Mouse (Mus musculus) testis, adult 2 months (tissue): ENCODE results near the gene Rpap3. TPM values are rescaled to one million over a fixed set of nuclear protein-coding genes. Genes with fewer than 3 reads are reported as not detected.
A peak's percentile ranks its signal among the peaks of the same experiment; 100 is the strongest.
"Not testable (repeated sequence)": the region's sequence is repeated elsewhere in the genome, so short reads cannot be mapped to it uniquely, and the experiment has no call there.

Source experiments
- H3K27ac ChIP-seq: fragments of 200-500 bp; 2 replicates; pipeline ENCODE4 v1.5.1; 2012; ENCODE audit warnings: low read depth, low read length; ENCODE audit not compliant: control insufficient read depth, insufficient read depth
- H3K27me3 ChIP-seq: fragments of 200-500 bp; 2 replicates; pipeline ENCODE4 v1.6.1; 2012; ENCODE audit warnings: mild to moderate bottlenecking, low read length, moderate library complexity; ENCODE audit not compliant: control insufficient read depth, insufficient read depth
- H3K36me3 ChIP-seq: fragments of 200-500 bp; 2 replicates; pipeline ENCODE4 v1.6.1; 2012; ENCODE audit warnings: mild to moderate bottlenecking, low read length; ENCODE audit not compliant: control insufficient read depth, insufficient read depth
- H3K4me1 ChIP-seq: fragments of 200-500 bp; 2 replicates; pipeline ENCODE4 v1.6.1; 2012; ENCODE audit warnings: low read length; ENCODE audit not compliant: control insufficient read depth, insufficient read depth
- H3K4me3 ChIP-seq: fragments of 200-500 bp; 2 replicates; pipeline ENCODE4 v1.5.1; 2012; ENCODE audit warnings: low read depth, mild to moderate bottlenecking, low read length, moderate library complexity, mixed read lengths; ENCODE audit not compliant: control insufficient read depth
- CTCF ChIP-seq: fragments of 200-500 bp; IDR thresholded peaks from 2 replicates; pipeline ENCODE4 v1.5.1; 2012; ENCODE audit warnings: low read depth, mild to moderate bottlenecking, inconsistent platforms, low read length, moderate library complexity; ENCODE audit not compliant: control insufficient read depth, insufficient read depth, insufficient replicate concordance
- POLR2A ChIP-seq: fragments of 200-500 bp; IDR thresholded peaks from 2 replicates; pipeline ENCODE4 v1.6.1; 2012; ENCODE audit warnings: low read depth, mild to moderate bottlenecking, inconsistent platforms, low read length, moderate library complexity; ENCODE audit not compliant: control insufficient read depth
- polyA plus RNA-seq: library from polyadenylated mRNA; depleted of rRNA; stranded (reverse); fragments of >200 nt; gene quantifications from 2 replicates; pipeline ENCODE4 v1.2.3, GENCODE M21; 2012

The Rpap3 gene
- polyA plus RNA-seq, 1 experiment = 3.7 TPM

DNA sequence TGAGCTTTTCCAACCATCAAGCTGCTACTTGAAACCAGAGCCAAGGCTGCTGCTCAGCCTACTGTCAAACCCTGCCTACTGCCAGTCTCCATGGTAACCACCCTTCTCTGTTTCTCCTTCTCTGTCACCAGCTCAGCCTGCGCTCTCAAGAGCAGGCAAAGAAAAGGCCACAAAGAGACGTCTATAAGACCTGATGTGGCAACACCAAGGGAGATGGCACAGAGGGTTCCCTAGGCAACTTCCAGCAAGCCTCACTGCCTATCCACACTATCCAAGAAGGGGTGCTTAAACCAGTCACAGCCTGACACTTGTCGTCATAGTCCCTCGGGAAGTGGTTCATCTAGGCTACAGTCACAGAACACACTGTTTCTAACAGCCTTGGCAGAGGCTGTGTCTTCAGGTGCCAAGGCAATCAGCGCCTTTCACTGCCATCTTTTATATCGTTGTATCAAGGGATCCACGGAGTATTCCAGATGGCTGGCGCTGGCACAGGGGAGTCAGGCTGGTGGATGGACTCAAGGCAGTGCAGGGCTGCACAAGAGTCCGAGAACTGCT lies 33.3 kb downstream of the Rpap3 start:
- no peak for TF ChIP-seq CTCF
- no peak for TF ChIP-seq POLR2A
- Histone ChIP-seq H3K27me3 (no peaks in the 10 kb centered on the region), H3K27ac (no peak overlapping the region), H3K4me1 (no peaks in the 10 kb centered on the region), H3K4me3 (no peak overlapping the region), H3K36me3 (peaks cover 1% of the 10 kb centered on the region; the same call in 1 of the 2 replicates)

GRCm38 (mm10) chr15:97670554-97670953 lies 35.1 kb downstream of the Rpap3 start:
- Histone ChIP-seq H3K27me3 (no peaks in the 10 kb centered on the region), H3K4me3 (no peak overlapping the region), H3K27ac (no peak overlapping the region), H3K4me1 (peaks cover 5% of the 10 kb centered on the region), H3K36me3 (no peaks in the 10 kb centered on the region)
- TF ChIP-seq POLR2A = no peak
- TF ChIP-seq CTCF = no peak

DNA sequence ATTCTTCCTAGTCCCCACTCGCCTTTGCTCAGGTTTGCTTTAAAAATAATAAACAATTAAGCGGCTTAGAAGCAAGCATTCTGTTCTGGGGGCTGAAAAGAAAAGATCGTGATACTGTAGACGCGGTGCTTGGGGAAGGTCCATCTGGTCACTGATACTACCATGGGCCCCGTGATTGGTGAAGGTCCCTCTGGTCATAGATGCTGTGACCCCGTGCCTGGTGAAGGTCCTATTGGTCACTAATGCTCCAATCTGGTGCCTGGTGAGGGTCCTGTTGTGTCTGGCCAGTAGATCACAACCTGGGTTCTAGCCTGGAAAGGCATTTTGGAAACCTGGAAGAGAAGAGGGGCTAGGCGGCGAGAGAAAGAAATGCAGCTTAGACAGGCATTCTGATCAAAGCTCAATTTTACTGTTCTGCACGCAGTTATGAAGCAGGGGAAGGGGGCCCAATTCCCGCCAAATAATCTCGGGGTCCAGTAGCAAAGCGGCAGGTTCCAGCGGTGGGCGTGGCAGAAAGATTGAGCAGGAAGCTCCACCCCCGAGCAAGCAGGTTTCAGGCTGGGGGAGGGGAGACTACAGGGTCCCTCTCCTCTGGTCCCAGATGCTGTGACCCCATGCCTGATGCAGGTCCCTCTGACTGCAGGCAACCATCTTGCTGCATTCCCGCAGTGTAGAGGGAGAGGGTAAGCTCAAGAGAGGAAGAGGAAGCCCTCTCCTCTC lies 37.3 kb downstream of the Rpap3 start:
- H3K36me3 ChIP-seq, H3K27me3 ChIP-seq, H3K4me1 ChIP-seq, H3K4me3 ChIP-seq, H3K27ac ChIP-seq: not testable (repeated sequence)

DNA sequence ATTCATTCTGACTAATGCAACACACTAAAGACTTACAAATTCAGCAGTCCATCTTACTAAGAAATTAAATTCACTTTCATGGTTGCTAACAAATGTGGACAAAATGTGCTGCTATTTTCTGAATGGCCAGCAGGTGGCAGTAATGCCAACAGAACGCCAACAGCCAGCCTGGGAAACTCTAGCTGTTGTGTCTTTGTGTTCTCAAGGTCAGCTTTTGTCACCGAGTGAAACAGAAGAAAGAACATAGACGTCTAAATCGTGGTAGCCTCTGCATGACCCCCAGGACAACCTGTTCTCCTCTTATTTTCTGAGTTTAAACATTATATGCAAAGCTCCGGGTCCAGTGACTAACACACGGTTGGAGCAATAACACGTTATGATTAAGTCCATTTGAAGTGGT lies 38.2 kb downstream of the Rpap3 start:
- no peaks in the 10 kb centered on the region for H3K36me3 ChIP-seq
- H3K27ac ChIP-seq = no peak overlapping the region
- H3K4me3 ChIP-seq = no peak overlapping the region
- TF ChIP-seq POLR2A (no peak), CTCF (peak; percentile 77; the same call in 1 of the 2 replicates)
- no peaks in the 10 kb centered on the region for H3K27me3 ChIP-seq
- H3K4me1 ChIP-seq = peaks cover 5% of the 10 kb centered on the region

DNA sequence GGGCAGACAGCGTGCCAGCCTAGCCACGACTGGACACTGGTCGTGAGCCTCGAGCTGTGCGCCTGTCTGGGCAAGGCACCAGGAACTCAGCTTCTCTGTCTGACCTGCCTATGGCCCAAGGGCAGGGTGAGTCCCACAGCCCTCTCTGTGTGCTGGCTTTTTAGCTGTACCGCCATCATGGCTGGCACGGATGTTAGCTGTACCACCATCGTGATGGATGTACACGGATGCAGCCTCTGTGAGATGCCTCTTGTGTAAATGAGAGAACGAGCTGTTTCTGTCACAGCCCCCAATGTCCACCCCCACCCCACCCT lies 39.2 kb downstream of the Rpap3 start:
- Histone ChIP-seq H3K4me3 (no peak overlapping the region), H3K36me3 (no peaks in the 10 kb centered on the region), H3K27me3 (no peaks in the 10 kb centered on the region), H3K27ac (no peak overlapping the region), H3K4me1 (peaks cover 5% of the 10 kb centered on the region)
- TF ChIP-seq POLR2A (no peak), CTCF (no peak)

DNA sequence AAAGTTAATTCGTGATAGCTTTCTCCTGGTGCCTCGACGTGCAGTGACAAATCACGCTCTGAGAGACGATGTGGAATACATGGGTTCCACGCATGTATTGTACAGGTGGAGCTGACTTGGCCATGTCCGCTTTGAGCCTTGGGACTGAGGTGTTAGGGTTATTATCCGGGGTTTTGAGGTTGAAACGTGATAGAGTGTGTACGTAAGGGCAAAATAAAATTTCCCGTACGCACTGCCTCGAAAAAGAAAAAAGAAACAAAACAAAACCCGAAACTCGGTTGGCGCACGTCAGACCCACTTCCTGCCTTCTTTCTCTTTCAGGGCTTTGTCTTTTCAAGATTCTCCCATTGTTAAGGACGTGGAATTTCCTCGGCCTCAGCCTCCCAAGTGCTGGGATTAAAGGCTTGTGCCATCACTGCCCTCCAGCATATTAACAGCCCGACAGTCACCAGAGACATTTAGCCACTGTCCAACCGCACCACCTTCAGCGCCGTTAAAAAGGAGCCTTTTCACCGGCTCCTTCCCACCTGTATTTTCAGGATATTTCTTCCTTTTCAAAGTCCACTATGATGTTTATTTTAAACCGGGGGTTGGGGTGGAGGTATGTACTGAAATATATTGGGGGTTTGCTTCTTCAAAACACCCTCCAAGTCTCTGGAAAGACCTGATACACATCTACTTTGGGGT lies 39.7 kb downstream of the Rpap3 start:
- H3K4me3 ChIP-seq = no peak overlapping the region
- no peaks in the 10 kb centered on the region for H3K36me3 ChIP-seq
- no peaks in the 10 kb centered on the region for H3K27me3 ChIP-seq
- H3K4me1 ChIP-seq = peaks cover 5% of the 10 kb centered on the region
- no peak overlapping the region for H3K27ac ChIP-seq
- TF ChIP-seq POLR2A (no peak), CTCF (no peak)

GRCm38 (mm10) chr15:97664981-97665668 lies 40.5 kb downstream of the Rpap3 start:
- peaks cover 5% of the 10 kb centered on the region for H3K4me1 ChIP-seq
- no peaks in the 10 kb centered on the region for H3K36me3 ChIP-seq
- no peak overlapping the region for H3K27ac ChIP-seq
- no peak overlapping the region for H3K4me3 ChIP-seq
- TF ChIP-seq POLR2A (no peak), CTCF (peak; percentile 71; the same call in 1 of the 2 replicates)
- H3K27me3 ChIP-seq = no peaks in the 10 kb centered on the region
